Mouse (Mus musculus): Measurements from ENCODE around the gene Crybg3.

DNA sequence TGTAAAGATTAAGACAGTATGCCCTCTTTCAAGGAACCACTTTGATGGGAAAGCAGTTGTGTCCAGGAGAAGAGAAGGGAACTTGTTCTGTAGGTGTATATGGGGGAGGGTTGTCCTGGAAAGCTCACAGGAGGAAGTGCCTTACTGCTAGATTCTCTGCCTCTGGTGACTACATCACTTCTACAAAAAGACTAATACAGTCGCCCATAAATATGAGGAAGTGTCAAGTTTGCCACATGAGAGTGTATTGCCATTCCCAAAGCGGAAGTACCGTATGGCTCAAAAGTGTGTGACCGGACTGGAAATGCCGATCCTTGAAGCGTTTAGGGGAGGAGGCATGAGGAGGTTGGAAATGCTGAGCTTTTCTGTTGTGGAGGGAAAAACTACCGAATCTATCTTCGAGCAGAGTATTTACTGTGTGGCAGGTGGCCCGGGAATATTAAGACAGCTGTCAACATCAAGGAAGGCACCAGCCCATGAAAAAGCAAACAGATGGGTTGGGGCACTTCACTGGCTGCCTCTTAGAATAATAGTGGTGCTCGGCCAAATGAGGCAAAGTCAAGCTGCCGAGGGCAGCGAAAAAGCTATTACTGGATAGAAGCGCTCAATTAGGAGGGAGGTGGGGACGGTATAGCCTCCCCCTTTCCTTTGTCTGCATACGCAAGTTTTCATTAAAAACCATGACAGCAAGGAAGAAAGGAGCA lies 3.5 kb upstream of the Crybg3 start:
- TF ChIP-seq POLR2A (IDR thresholded peaks at IDR 0.05; ENCODE audit: low read depth, low read length) (no peak), CTCF (conservative IDR thresholded peaks at IDR 0.05; ENCODE audit: insufficient read depth, insufficient read length, low read depth, low read length) (no peak)

Measured in kidney, adult 2 months (tissue).